Mouse (Mus musculus): ENCODE data around the gene Fabp1.

GRCm38 (mm10) chr6:71162269-71162668 is 37.4 kb upstream of the Fabp1 start:
- TF ChIP-seq HCFC1 (IDR thresholded peaks at IDR 0.05; ENCODE audit: borderline replicate concordance, insufficient read depth, low read length) = no peak
- no peak; the same call in 1 of the 2 replicates for TF ChIP-seq ZC3H11A (IDR thresholded peaks at IDR 0.05; ENCODE audit: borderline replicate concordance, low read depth, low read length)
- no peak for TF ChIP-seq CHD2 (IDR thresholded peaks at IDR 0.05; ENCODE audit: low read depth, low read length)
- TF ChIP-seq ZNF384 (IDR thresholded peaks at IDR 0.05; ENCODE audit: low read depth, low read length) = no peak
- no peak for TF ChIP-seq MAFK (IDR thresholded peaks at IDR 0.05; ENCODE audit: insufficient read depth, low read depth, low read length)
